Mouse (Mus musculus): ENCODE data around the gene Zic4.

DNA sequence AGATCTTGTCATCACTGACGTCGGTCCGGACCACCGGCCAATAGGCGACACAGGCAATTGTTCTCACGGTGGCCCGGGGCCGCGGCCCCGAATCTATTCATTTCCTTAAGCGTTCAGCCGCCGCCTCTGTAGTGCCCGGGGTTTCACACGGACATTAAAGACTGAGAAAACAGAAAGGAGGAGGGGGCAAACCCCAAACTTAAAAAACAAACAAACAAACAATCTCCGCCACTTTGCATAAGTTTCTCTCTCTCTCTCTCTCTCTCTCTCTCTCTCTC lies 15.6 kb downstream of the Zic4 start:
- TF ChIP-seq CTCF (IDR thresholded peaks at IDR 0.05) (no peak), EP300 (IDR thresholded peaks at IDR 0.05) (no peak)
